Mouse (Mus musculus): ENCODE measurements around the gene Trim24.

- TF ChIP-seq CTCF (IDR thresholded peaks at IDR 0.05; ENCODE audit: borderline replicate concordance, control insufficient read depth, extremely low read depth, insufficient read depth, low read length, poor library complexity) = no peak
- no peak for TF ChIP-seq POLR2A (IDR thresholded peaks at IDR 0.05; ENCODE audit: control insufficient read depth, extremely low read depth, insufficient read depth, low read length, poor library complexity)
Measured at GRCm38 (mm10) chr6:37893586-37893985, 23.0 kb downstream of the Trim24 start.
